Mouse (Mus musculus) myocyte (in vitro differentiated cells): ENCODE data around the gene Zfp711.

ENCODE experiments used
- E2F4 ChIP-seq: IDR thresholded peaks from one replicate; pipeline ENCODE4 v1.6.1; 2011; ENCODE audit warnings: mild to moderate bottlenecking, control low read depth, moderate library complexity; ENCODE audit not compliant: insufficient read depth
- MAX ChIP-seq: IDR thresholded peaks from one replicate; pipeline ENCODE4 v1.6.1; 2011; ENCODE audit warnings: low read depth, mild to moderate bottlenecking, control low read depth
- MYOD1 ChIP-seq, 3 experiments: IDR thresholded peaks; one replicate each; pipeline ENCODE4 v1.6.1; 2011; ENCODE audit warnings: control low read depth in 2 of 3, low read depth in 2 of 3, mild to moderate bottlenecking in 2 of 3, moderate library complexity in 1 of 3; ENCODE audit not compliant: insufficient read length in 2 of 3, control insufficient read depth in 1 of 3
- MYOG ChIP-seq, 3 experiments: IDR thresholded peaks; one replicate each; pipeline ENCODE4 v1.6.1; 2011; ENCODE audit warnings: control low read depth in 2 of 3, low read depth in 2 of 3, mild to moderate bottlenecking in 2 of 3; ENCODE audit not compliant: insufficient read length in 2 of 3, control insufficient read depth in 1 of 3, insufficient read depth in 1 of 3
- POLR2A ChIP-seq: IDR thresholded peaks from one replicate; pipeline ENCODE4 v1.6.1; 2011; ENCODE audit warnings: low read depth, mild to moderate bottlenecking, control low read depth, moderate library complexity; ENCODE audit not compliant: insufficient read length
- POLR2AphosphoS2 ChIP-seq: IDR thresholded peaks from one replicate; pipeline ENCODE4 v1.6.1; 2011; ENCODE audit warnings: low read depth, control low read depth; ENCODE audit not compliant: insufficient read length
- SRF ChIP-seq: IDR thresholded peaks from one replicate; pipeline ENCODE4 v1.6.1; 2011; ENCODE audit warnings: low read depth; ENCODE audit not compliant: control insufficient read depth, insufficient read length
- TCF12 ChIP-seq: IDR thresholded peaks from one replicate; pipeline ENCODE4 v1.6.1; 2011; ENCODE audit warnings: mild to moderate bottlenecking, control low read depth; ENCODE audit not compliant: poor library complexity, insufficient read depth, severe bottlenecking
- USF1 ChIP-seq: IDR thresholded peaks from one replicate; pipeline ENCODE4 v1.6.1; 2011; ENCODE audit warnings: low read depth, mild to moderate bottlenecking, control low read depth, moderate library complexity

GRCm38 (mm10) chrX:112567716-112568115, 32.6 kb upstream of the Zfp711 start:
- no peak for TF ChIP-seq POLR2A
- TF ChIP-seq TCF12 = no peak
- no peak for TF ChIP-seq E2F4
- TF ChIP-seq MYOG (IDR thresholded peaks at IDR 0.05; ENCODE audit: control insufficient read depth in 1 of 3, insufficient read depth in 1 of 3, insufficient read length in 2 of 3, low read depth in 2 of 3) = no peak
- no peak for TF ChIP-seq MYOD1 (IDR thresholded peaks at IDR 0.05; ENCODE audit: control insufficient read depth in 1 of 3, insufficient read length in 2 of 3, low read depth in 2 of 3)
- TF ChIP-seq SRF = no peak
- TF ChIP-seq USF1 = no peak
- TF ChIP-seq MAX = no peak
- no peak for TF ChIP-seq POLR2AphosphoS2
